Mouse (Mus musculus): ENCODE results near the gene Cblb. TPM values are rescaled to one million over a fixed set of nuclear protein-coding genes. Genes with fewer than 3 reads are reported as not detected.

Gene Cblb
- polyA plus RNA-seq, 1 experiment from 2014 or later = 7.9 TPM

DNA sequence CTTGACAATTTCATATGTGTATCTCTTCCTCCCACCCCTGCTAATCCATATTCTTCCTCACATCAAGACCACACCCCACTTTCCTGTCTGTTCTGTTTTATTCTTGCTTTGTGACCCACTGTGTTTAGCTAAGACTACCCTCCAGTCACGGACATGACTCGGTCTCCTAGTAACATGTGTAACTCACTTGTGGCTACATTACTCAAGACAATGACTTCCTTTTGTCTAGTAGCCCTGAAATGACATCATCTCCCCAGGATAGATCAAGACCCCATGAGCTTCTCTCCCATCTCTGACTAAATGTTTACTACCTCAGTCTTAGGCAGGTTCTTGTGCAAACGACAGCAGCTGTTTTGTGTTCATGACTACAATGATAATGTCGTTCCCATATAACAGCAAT is 191.9 kb downstream of the Cblb start:
- no peaks in the 10 kb centered on the region for H3K27me3 ChIP-seq
- 71% methylated on average over 4 of the region's 4 CpGs for WGBS
- H3K9me3 ChIP-seq (replicated peaks) = no peaks in the 10 kb centered on the region
- H3K4me2 ChIP-seq = no peak overlapping the region
- H3K9ac ChIP-seq = no peak overlapping the region
- no peak overlapping the region for H3K4me3 ChIP-seq
- no peak for ATAC-seq (replicated peaks; ENCODE audit: insufficient number of reproducible peaks, insufficient read depth, low FRiP score, low read depth)
- no peak overlapping the region for H3K27ac ChIP-seq
- no peaks in the 10 kb centered on the region for H3K4me1 ChIP-seq (replicated peaks)
- no peaks in the 10 kb centered on the region for H3K36me3 ChIP-seq

DNA sequence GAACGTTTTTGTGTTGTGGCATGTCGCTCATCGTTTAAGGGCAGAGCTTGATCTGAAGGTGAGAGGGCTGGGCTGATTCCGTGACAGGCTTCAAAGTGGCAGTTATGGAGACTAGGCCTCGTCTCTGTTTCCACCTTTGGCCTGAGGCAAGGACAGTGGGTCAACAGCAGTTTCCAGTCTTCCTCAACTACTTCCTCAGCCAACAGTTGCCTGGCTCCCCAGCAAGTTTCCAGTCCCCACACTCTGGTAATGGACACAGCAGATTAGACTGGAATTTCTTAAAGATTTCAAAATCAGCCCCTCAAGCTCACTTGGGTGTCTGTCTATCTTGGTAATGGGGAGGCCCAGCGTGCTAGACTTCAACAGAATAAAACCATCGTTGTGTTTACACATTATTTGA is 198.4 kb downstream of the Cblb start:
- Histone ChIP-seq H3K4me2 (no peak overlapping the region), H3K27me3 (no peaks in the 10 kb centered on the region), H3K4me1 (replicated peaks) (no peaks in the 10 kb centered on the region), H3K27ac (no peak overlapping the region), H3K4me3 (no peak overlapping the region), H3K36me3 (no peaks in the 10 kb centered on the region), H3K9ac (no peak overlapping the region), H3K9me3 (replicated peaks) (no peaks in the 10 kb centered on the region)
- 63% methylated on average over 7 of the region's 7 CpGs for WGBS
- no peak for ATAC-seq (replicated peaks; ENCODE audit: insufficient number of reproducible peaks, insufficient read depth, low FRiP score, low read depth)

- no peaks in the 10 kb centered on the region for H3K9me3 ChIP-seq (replicated peaks)
- H3K4me1 ChIP-seq (replicated peaks) = no peaks in the 10 kb centered on the region
- H3K4me3 ChIP-seq = no peak overlapping the region
- ATAC-seq (replicated peaks; ENCODE audit: insufficient number of reproducible peaks, insufficient read depth, low FRiP score, low read depth) = no peak
- WGBS = 57% methylated on average over 2 of the region's 2 CpGs
- H3K36me3 ChIP-seq = no peaks in the 10 kb centered on the region
- H3K9ac ChIP-seq = no peak overlapping the region
- H3K4me2 ChIP-seq = no peak overlapping the region
- H3K27me3 ChIP-seq = no peaks in the 10 kb centered on the region
- H3K27ac ChIP-seq = no peak overlapping the region
These were observed 198.9 kb downstream of the Cblb start for GRCm38 (mm10) chr16:52229930-52230329.

- H3K4me3 ChIP-seq = no peak overlapping the region
- no peaks in the 10 kb centered on the region for H3K36me3 ChIP-seq
- no peaks in the 10 kb centered on the region for H3K27me3 ChIP-seq
- H3K9me3 ChIP-seq (replicated peaks) = no peaks in the 10 kb centered on the region
- H3K4me2 ChIP-seq = no peak overlapping the region
- no peak overlapping the region for H3K9ac ChIP-seq
- no peak overlapping the region for H3K27ac ChIP-seq
- 74% methylated on average over 2 of the region's 2 CpGs for WGBS
- H3K4me1 ChIP-seq (replicated peaks) = no peaks in the 10 kb centered on the region
- ATAC-seq (replicated peaks; ENCODE audit: insufficient number of reproducible peaks, insufficient read depth, low FRiP score, low read depth) = no peak
These were observed 211.1 kb downstream of the Cblb start for GRCm38 (mm10) chr16:52242144-52242543.

GRCm38 (mm10) chr16:52243421-52243973 is 212.5 kb downstream of the Cblb start:
- ATAC-seq (replicated peaks; ENCODE audit: insufficient number of reproducible peaks, insufficient read depth, low FRiP score, low read depth) = no peak
- Histone ChIP-seq H3K27me3 (no peaks in the 10 kb centered on the region), H3K4me2 (no peak overlapping the region), H3K27ac (no peak overlapping the region), H3K9me3 (replicated peaks) (no peaks in the 10 kb centered on the region), H3K4me1 (replicated peaks) (no peaks in the 10 kb centered on the region), H3K4me3 (no peak overlapping the region), H3K36me3 (no peaks in the 10 kb centered on the region), H3K9ac (no peak overlapping the region)
- 63% methylated on average over 4 of the region's 4 CpGs for WGBS

- Histone ChIP-seq H3K27me3 (no peaks in the 10 kb centered on the region), H3K27ac (no peak overlapping the region), H3K36me3 (no peaks in the 10 kb centered on the region), H3K4me3 (no peak overlapping the region), H3K9me3 (replicated peaks) (no peaks in the 10 kb centered on the region), H3K9ac (no peak overlapping the region), H3K4me1 (replicated peaks) (no peaks in the 10 kb centered on the region), H3K4me2 (no peak overlapping the region)
- ATAC-seq (replicated peaks; ENCODE audit: insufficient number of reproducible peaks, insufficient read depth, low FRiP score, low read depth) = no peak
- WGBS = 91% methylated on average over 4 of the region's 4 CpGs
These were observed 219.2 kb downstream of the Cblb start for GRCm38 (mm10) chr16:52250196-52250595.

DNA sequence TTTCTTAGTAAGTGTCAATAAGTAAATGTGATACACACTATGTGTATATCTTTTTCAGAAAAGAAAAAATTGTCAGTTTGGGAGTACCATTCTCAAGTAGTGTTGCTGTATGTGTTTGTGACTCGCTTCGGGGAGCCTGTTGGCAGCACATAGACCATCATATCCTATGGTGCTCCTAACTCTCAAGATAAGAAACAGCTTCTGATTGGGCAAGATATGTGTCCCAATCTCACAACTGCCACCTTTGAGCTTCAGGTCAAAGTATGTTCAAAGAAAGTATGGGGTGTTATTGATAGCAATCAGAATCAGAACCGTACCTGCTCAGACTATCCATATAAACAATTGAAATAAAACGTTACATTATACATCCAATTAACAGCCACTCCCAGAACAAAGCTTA is 219.9 kb downstream of the Cblb start:
- Histone ChIP-seq H3K27ac (no peak overlapping the region), H3K9me3 (replicated peaks) (no peaks in the 10 kb centered on the region), H3K4me3 (no peak overlapping the region), H3K36me3 (no peaks in the 10 kb centered on the region), H3K4me1 (replicated peaks) (no peaks in the 10 kb centered on the region), H3K4me2 (no peak overlapping the region), H3K9ac (no peak overlapping the region), H3K27me3 (no peaks in the 10 kb centered on the region)
- no peak for ATAC-seq (replicated peaks; ENCODE audit: insufficient number of reproducible peaks, insufficient read depth, low FRiP score, low read depth)
- WGBS = 82% methylated on average over 4 of the region's 4 CpGs
